Comparison of ENCODE assay signal across 21 mouse cellular contexts in the genomic region with DNA sequence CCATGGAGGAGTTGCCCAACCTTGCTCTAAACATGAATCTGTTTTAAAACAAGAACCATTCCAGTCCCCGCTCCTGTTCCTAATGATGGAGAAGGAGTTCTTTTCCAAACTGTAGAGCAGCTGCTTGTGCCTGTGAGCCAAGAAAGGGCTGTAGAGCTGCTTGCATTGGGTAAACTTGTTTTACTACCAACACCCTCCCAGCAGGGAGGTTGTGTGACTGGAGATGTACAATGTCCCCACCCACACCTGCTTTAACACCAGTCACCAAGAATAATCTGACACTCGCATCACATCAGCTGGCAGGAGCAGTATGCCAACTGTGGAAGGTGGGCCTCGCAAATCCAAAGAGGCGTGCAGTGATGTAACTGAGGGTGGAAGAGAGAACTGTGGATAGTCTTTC. TPM values are rescaled to one million over a fixed set of nuclear protein-coding genes. Genes with fewer than 3 reads are reported as not detected.
DNase-seq lines count a peak whose midpoint lies in the region; ATAC-seq and TF ChIP-seq lines count a peak whose summit lies in the region.
"Had no signal": no experiment of that assay in that cellular context is flagged by ENCODE, and none has a peak within 500 bp of the region (broad histone marks: within the 10 kb centered on the region; RNA-seq: fewer than 3 reads in every experiment).

No protein-coding gene starts in this region.

- H3K9me3 ChIP-seq in heart, embryonic 11.5 days (replicated peaks; ENCODE audit: control insufficient read depth, low read length) = no peaks in the 10 kb centered on the region
- H3K9me3 ChIP-seq: forebrain, embryonic 15.5 days; limb, embryonic 10.5 days; midbrain, embryonic 12.5 days had no signal

- no peak overlapping the region; the same call in 1 of the 2 replicates for H3K27ac ChIP-seq in layer of hippocampus, adult 2 months
- H3K27ac ChIP-seq in left cerebral cortex, adult 2 months = peak overlapping the region; percentile 9; the same call in 1 of the 2 replicates
- H3K27ac ChIP-seq in heart, embryonic 11.5 days (ENCODE audit: low read depth, low read length) = no peak overlapping the region
- H3K27ac ChIP-seq: forebrain, embryonic 15.5 days; heart, adult 2 months; hindbrain, embryonic 14.5 days; kidney, postnatal 0 days; limb, embryonic 10.5 days; macrophage; midbrain, embryonic 12.5 days had no signal

- TF ChIP-seq CTCF in layer of hippocampus, adult 2 months (conservative IDR thresholded peaks at IDR 0.05) = no peak
- TF ChIP-seq CTCF in left cerebral cortex, adult 2 months (IDR thresholded peaks at IDR 0.05) = no peak

- ATAC-seq in frontal cortex, adult (ENCODE audit: low TSS enrichment) = peak; percentile 98
- no peak for ATAC-seq in heart, embryonic 11.5 days (replicated peaks; ENCODE audit: insufficient number of reproducible peaks, low FRiP score, low TSS enrichment)
- ATAC-seq: forebrain, embryonic 15.5 days had no signal

- H3K9ac ChIP-seq in heart, embryonic 11.5 days (ENCODE audit: low read depth, low read length) = no peak overlapping the region
- H3K9ac ChIP-seq: forebrain, embryonic 15.5 days; hindbrain, embryonic 14.5 days; lung, embryonic 14.5 days; midbrain, embryonic 12.5 days had no signal

- WGBS in heart, embryonic 11.5 days (ENCODE audit: insufficient replicate concordance) = 93% methylated on average over 4 of the region's 4 CpGs

- intact Hi-C loops in left cerebral cortex, adult 2 months (cut with DNase I) = loop anchor here (5.0 kb wide), 1 partner anchor 46 kb away; no protein-coding TSS in a partner anchor

- H3K4me3 ChIP-seq in layer of hippocampus, adult 2 months = no peak overlapping the region
- H3K4me3 ChIP-seq in left cerebral cortex, adult 2 months = no peak overlapping the region
- no peak overlapping the region for H3K4me3 ChIP-seq in heart, embryonic 11.5 days (ENCODE audit: low read depth, low read length)
- H3K4me3 ChIP-seq: forebrain, embryonic 15.5 days; heart, adult 2 months; limb, embryonic 10.5 days; midbrain, embryonic 12.5 days had no signal

- no peaks in the 10 kb centered on the region for H3K27me3 ChIP-seq in heart, embryonic 11.5 days (ENCODE audit: control insufficient read depth, insufficient read depth, low read length)
- H3K27me3 ChIP-seq: forebrain, embryonic 15.5 days; midbrain, embryonic 12.5 days had no signal

- H3K4me2 ChIP-seq in heart, embryonic 11.5 days = no peak overlapping the region
- H3K4me2 ChIP-seq: forebrain, embryonic 15.5 days; hindbrain, embryonic 14.5 days; liver, embryonic 11.5 days; lung, embryonic 14.5 days; midbrain, embryonic 12.5 days had no signal

- H3K4me1 ChIP-seq in heart, embryonic 11.5 days (ENCODE audit: control insufficient read depth, insufficient read depth, low read length) = no peaks in the 10 kb centered on the region
- H3K4me1 ChIP-seq: forebrain, embryonic 15.5 days; limb, embryonic 10.5 days; midbrain, embryonic 12.5 days had no signal

- no peaks in the 10 kb centered on the region for H3K36me3 ChIP-seq in heart, embryonic 11.5 days (ENCODE audit: control insufficient read depth, insufficient read depth, low read length)
- H3K36me3 ChIP-seq: forebrain, embryonic 15.5 days; midbrain, embryonic 12.5 days had no signal

- DNase-seq in layer of hippocampus, adult 2 months (ENCODE audit: low spot score in 2 of 2) = peak; percentile 10 to 16
- no peak for DNase-seq in layer of hippocampus, postnatal 25 days (ENCODE audit: extremely low spot score in 1 of 2, low spot score in 1 of 2)
- peak; percentile 43 to 69 for DNase-seq in left cerebral cortex, adult 2 months (ENCODE audit: extremely low spot score in 1 of 2, low spot score in 2 of 2)
- peak; percentile 71 for DNase-seq in right cerebral cortex, postnatal 25 days
- no peak for DNase-seq in spleen, adult 18-20 months
- no peak for DNase-seq in yolk sac, embryonic 10.5 days (ENCODE audit: low spot score)
- DNase-seq: adrenal gland, postnatal 14 days; cerebellum, adult 8-10 months; heart, adult 2 months; lung, embryonic 14.5 days; retina, postnatal 1 day; thymus, postnatal 4 days had no signal

RNA-seq across cellular contexts. Expression of a gene that starts 34.5 kb away (rescaled TPM):
- total RNA-seq in layer of hippocampus, adult 2 months (2021) = 1 to 10 TPM; 3.6 TPM
- 1 to 10 TPM; 3.1 to 3.3 TPM for total RNA-seq in layer of hippocampus, postnatal 25 days (2021)
- total RNA-seq in left cerebral cortex, adult 2 months (2021) = 1 to 10 TPM; 3.8 to 4.4 TPM
- polyA plus RNA-seq in heart, embryonic 11.5 days (2014; fragmentation: Nextera tagmentation; extraction: Ambion mirVana) = 76.3 and 83.8 TPM in 2 replicates

Comparison
In these comparisons a context has a peak if more than half of its experiments do, and no peak if none do; other contexts are left out.
1. DNase-seq: peak in layer of hippocampus, adult 2 months (2 of 2), left cerebral cortex, adult 2 months (2 of 2) and right cerebral cortex, postnatal 25 days (single experiment); none in layer of hippocampus, postnatal 25 days (0 of 2), spleen, adult 18-20 months (0 of 2) and yolk sac, embryonic 10.5 days (single experiment).